Mouse (Mus musculus): Measurements from ENCODE around the gene Klhl26. TPM values are rescaled to one million over a fixed set of nuclear protein-coding genes. Genes with fewer than 3 reads are reported as not detected.

Klhl26 gene
- total RNA-seq, 2 experiments from 2014 or later = 6.7 to 8.5 TPM

- DNase-seq = no peak
- H3K4me3 ChIP-seq = peak overlapping the region; percentile 58; the same call in 1 of the 2 replicates
- intact Hi-C loops (cut with DNase I) = no loop called here
- no peak for TF ChIP-seq CTCF (IDR thresholded peaks at IDR 0.05)
- H3K27ac ChIP-seq = peak overlapping the region; percentile 79
These were observed 11.1 kb downstream of the Klhl26 start for GRCm38 (mm10) chr8:70465701-70466100.

DNA sequence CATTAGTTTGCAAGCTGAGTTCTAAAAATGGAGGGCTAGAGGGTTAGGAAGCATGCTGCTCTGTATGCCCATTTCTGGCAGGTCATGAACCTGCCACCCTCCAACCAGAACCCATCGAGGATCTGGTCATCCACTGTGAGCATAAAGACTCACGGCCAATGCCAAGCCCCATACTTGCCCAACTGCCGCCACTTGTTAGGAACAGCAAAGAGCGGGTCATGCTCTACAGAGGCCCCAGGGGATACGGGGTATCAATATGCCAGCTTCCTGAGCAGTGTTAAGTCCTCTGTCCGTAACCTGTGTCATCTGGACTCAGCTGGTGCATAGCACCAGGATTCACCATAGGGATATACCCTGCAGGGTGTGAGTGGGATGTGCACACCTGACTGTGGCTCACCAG lies 12.6 kb downstream of the Klhl26 start:
- intact Hi-C loops (cut with DNase I) = no loop called here
- Histone ChIP-seq H3K27ac (peak overlapping the region; percentile 77), H3K4me3 (no peak overlapping the region)
- TF ChIP-seq CTCF (IDR thresholded peaks at IDR 0.05) = no peak
- DNase-seq = no peak

DNA sequence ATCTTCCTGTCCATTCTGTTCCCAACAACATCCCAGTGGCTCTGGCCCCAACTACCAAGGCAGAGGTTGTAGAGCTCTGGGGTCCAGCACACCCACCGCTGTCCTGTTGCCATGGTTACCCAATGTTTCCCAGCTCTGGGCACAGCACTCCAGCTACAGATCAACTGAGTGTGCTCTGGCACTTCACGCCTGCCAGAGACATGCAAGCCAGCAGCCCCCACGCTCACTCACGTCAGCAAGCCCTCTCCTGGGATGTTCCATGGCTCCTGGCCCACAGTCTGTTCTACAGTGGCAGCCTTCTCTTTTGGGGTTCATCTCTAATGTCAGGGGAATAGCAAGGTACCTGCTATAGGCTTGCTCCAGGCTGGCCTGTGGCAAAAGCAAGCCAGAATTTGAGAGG lies 13.5 kb downstream of the Klhl26 start:
- intact Hi-C loops (cut with DNase I) = no loop called here
- peak; percentile 64 for DNase-seq

GRCm38 (mm10) chr8:70462516-70462813 lies 14.3 kb downstream of the Klhl26 start:
- H3K4me3 ChIP-seq = no peak overlapping the region
- intact Hi-C loops (cut with DNase I) = no loop called here
- no peak for TF ChIP-seq CTCF (IDR thresholded peaks at IDR 0.05)
- H3K27ac ChIP-seq = peak overlapping the region; percentile 77
- DNase-seq = no peak

More for the DNA sequence above, 13.5 kb downstream of the Klhl26 start:
- Histone ChIP-seq H3K27ac (peak overlapping the region; percentile 77), H3K4me3 (no peak overlapping the region)
- TF ChIP-seq CTCF (IDR thresholded peaks at IDR 0.05) = no peak

DNA sequence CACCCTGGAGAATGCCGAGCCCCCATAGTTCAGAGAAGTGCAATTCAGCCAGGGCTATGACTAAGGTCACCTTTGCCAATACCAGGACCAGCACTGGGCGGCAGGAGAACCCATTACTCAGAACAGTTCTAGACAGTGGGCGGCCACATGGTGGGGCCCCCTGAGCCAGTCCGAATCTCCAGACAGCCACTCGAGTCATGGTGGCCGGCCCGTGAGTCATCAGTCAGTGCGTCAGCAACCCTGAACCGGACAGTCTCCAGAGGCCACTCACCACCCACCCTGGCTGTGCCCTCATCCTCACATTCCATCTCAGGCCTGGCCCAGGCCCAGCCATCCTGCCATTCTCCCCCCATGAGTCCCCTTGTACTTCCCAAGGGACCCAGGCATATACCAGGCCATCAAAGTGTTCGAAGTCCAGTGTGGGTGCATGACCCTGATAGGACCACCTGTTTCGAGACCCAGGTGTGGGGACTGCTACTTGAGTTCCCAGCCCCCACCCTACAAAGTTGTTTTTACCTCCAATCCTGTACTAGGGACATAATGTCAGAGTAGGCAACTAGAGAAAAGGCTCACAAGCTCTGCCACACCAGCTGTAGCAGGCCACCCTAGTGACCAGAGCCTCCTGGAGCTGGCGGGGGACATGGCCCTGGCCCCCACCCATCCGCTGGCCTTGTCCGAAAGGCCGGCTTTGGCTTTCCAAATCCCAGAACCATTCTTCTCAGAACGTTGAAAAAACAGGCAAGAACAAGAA lies 14.8 kb downstream of the Klhl26 start:
- Histone ChIP-seq H3K27ac (peak overlapping the region; percentile 77), H3K4me3 (no peak overlapping the region)
- DNase-seq = peak; percentile 68
- intact Hi-C loops (cut with DNase I) = no loop called here
- TF ChIP-seq CTCF (IDR thresholded peaks at IDR 0.05) = no peak

- Histone ChIP-seq H3K27ac (peak overlapping the region; percentile 29), H3K4me3 (no peak overlapping the region)
- intact Hi-C loops (cut with DNase I) = no loop called here
- no peak for DNase-seq
- no peak for TF ChIP-seq CTCF (IDR thresholded peaks at IDR 0.05)
These were observed 16.2 kb downstream of the Klhl26 start for GRCm38 (mm10) chr8:70460606-70461005.

- H3K4me3 ChIP-seq = no peak overlapping the region
- TF ChIP-seq CTCF (IDR thresholded peaks at IDR 0.05) = no peak
- intact Hi-C loops (cut with DNase I) = no loop called here
- peak overlapping the region; percentile 29 for H3K27ac ChIP-seq
- no peak for DNase-seq
These were observed 16.6 kb downstream of the Klhl26 start for GRCm38 (mm10) chr8:70460199-70460598.

GRCm38 (mm10) chr8:70459636-70460035 lies 17.1 kb downstream of the Klhl26 start:
- Histone ChIP-seq H3K27ac (0 out of 2 replicates have a peak overlapping the region, but pooled peaks have one; percentile 29), H3K4me3 (no peak overlapping the region)
- peak; percentile 18; the same call in 1 of the 2 replicates for TF ChIP-seq CTCF (IDR thresholded peaks at IDR 0.05)
- no peak for DNase-seq
- intact Hi-C loops (cut with DNase I) = no loop called here

- no peak for TF ChIP-seq CTCF (IDR thresholded peaks at IDR 0.05)
- Histone ChIP-seq H3K27ac (no peak overlapping the region), H3K4me3 (no peak overlapping the region)
- intact Hi-C loops (cut with DNase I) = no loop called here
- no peak for DNase-seq
These were observed 18.3 kb downstream of the Klhl26 start for GRCm38 (mm10) chr8:70458462-70458861.

DNA sequence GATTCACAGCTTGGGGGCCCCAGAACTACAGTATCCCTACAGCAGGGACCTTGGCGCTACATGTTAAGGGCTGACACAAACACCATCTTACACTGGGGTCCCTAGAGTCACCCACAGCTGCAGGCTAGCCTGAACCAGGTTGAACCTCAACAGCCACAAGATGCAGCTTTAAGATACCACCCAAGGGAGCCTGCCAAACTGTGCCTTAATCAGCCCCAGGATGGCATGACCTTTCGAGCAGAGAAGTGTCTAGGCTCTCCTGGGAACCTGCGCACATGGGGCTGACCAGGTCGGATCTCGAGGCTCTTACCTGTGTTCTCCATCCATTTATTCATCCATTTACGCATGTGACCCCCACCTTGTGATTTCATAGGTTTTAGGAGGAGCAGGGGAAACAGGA lies 18.9 kb downstream of the Klhl26 start:
- intact Hi-C loops (cut with DNase I) = no loop called here
- no peak for TF ChIP-seq CTCF (IDR thresholded peaks at IDR 0.05)
- no peak for DNase-seq
- Histone ChIP-seq H3K27ac (no peak overlapping the region), H3K4me3 (no peak overlapping the region)

GRCm38 (mm10) chr8:70456996-70457395 lies 19.8 kb downstream of the Klhl26 start:
- Histone ChIP-seq H3K27ac (no peak overlapping the region), H3K4me3 (no peak overlapping the region)
- TF ChIP-seq CTCF (IDR thresholded peaks at IDR 0.05) = no peak
- intact Hi-C loops (cut with DNase I) = no loop called here
- DNase-seq = no peak

GRCm38 (mm10) chr8:70453852-70454251 lies 22.9 kb downstream of the Klhl26 start:
- peak; percentile 64 for DNase-seq
- H3K4me3 ChIP-seq = peak overlapping the region; percentile 26; the same call in 1 of the 2 replicates
- peak overlapping the region; percentile 85 for H3K27ac ChIP-seq
- intact Hi-C loops (cut with DNase I) = no loop called here
- TF ChIP-seq CTCF (IDR thresholded peaks at IDR 0.05) = no peak

GRCm38 (mm10) chr8:70452196-70452966 lies 24.4 kb downstream of the Klhl26 start:
- intact Hi-C loops (cut with DNase I) = no loop called here
- DNase-seq = no peak

More at GRCm38 (mm10) chr8:70452196-70452966, 24.4 kb downstream of the Klhl26 start:
- no peak for TF ChIP-seq CTCF (IDR thresholded peaks at IDR 0.05)
- H3K27ac ChIP-seq = no peak overlapping the region
- H3K4me3 ChIP-seq = no peak overlapping the region
